Mouse (Mus musculus) myocyte (in vitro differentiated cells): Measurements from ENCODE around the gene C730034F03Rik.

Source experiments
- MAX ChIP-seq: IDR thresholded peaks from one replicate; pipeline ENCODE4 v1.6.1; 2011; ENCODE audit warnings: low read depth, mild to moderate bottlenecking, control low read depth
- MYOG ChIP-seq, 3 experiments: IDR thresholded peaks; one replicate each; pipeline ENCODE4 v1.6.1; 2011; ENCODE audit warnings: control low read depth in 2 of 3, low read depth in 2 of 3, mild to moderate bottlenecking in 2 of 3; ENCODE audit not compliant: insufficient read length in 2 of 3, control insufficient read depth in 1 of 3, insufficient read depth in 1 of 3
- POLR2A ChIP-seq: IDR thresholded peaks from one replicate; pipeline ENCODE4 v1.6.1; 2011; ENCODE audit warnings: low read depth, mild to moderate bottlenecking, control low read depth, moderate library complexity; ENCODE audit not compliant: insufficient read length
- POLR2AphosphoS2 ChIP-seq: IDR thresholded peaks from one replicate; pipeline ENCODE4 v1.6.1; 2011; ENCODE audit warnings: low read depth, control low read depth; ENCODE audit not compliant: insufficient read length

DNA sequence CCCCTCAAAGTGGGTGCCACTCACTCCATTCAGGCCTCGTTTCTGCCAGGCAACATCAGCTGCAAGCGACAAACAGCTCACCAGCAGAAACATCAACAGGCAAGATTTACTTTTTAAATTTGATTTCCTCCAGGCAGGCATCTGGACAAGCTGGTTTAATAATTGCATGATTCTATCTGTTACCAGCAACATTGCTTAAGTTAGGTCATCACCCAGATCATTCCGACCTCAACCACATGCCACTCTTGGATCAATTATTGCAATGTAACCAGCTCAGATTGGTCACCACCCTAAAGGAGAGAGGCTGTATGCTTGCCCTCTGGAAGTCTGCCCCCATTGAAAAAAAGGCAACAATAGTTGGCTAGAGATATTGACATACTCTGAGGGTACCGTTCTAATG is 42.1 kb downstream of the C730034F03Rik start:
- no peak for TF ChIP-seq MAX
- TF ChIP-seq POLR2A: no peak
- TF ChIP-seq MYOG (IDR thresholded peaks at IDR 0.05; ENCODE audit: control insufficient read depth in 1 of 3, insufficient read depth in 1 of 3, insufficient read length in 2 of 3, low read depth in 2 of 3): no peak
- TF ChIP-seq POLR2AphosphoS2: no peak
